Mouse (Mus musculus): Measurements from ENCODE around the gene AW011738. TPM values are rescaled to one million over a fixed set of nuclear protein-coding genes. Genes with fewer than 3 reads are reported as not detected.

Gene AW011738
- polyA plus RNA-seq (2014; fragmentation: Nextera tagmentation; extraction: Ambion mirVana) = 0.69 and 1.1 TPM in 2 replicates

- DNase-seq (ENCODE audit: low spot score) (peak; percentile 74), ATAC-seq (replicated peaks; ENCODE audit: low FRiP score, low TSS enrichment, low read depth) (peak; percentile 65)
- H3K4me2 ChIP-seq (ENCODE audit: low read length) = peak within 1 kb of the TSS; percentile 69
- 0 out of 2 replicates have a peak within 1 kb of the TSS, but pooled peaks have one; percentile 22 for H3K27ac ChIP-seq (ENCODE audit: low read depth)
- H3K36me3 ChIP-seq (ENCODE audit: control insufficient read depth, insufficient read depth, low read length) = no peaks in the 10 kb centered on the region
- no peaks in the 10 kb centered on the region for H3K9me3 ChIP-seq (ENCODE audit: control insufficient read depth, low read length)
- peaks cover 9% of the 10 kb centered on the region for H3K4me1 ChIP-seq (replicated peaks; ENCODE audit: control insufficient read depth, insufficient read depth, low read length)
- peak within 1 kb of the TSS; percentile 59 for H3K4me3 ChIP-seq (ENCODE audit: low read depth, low read length)
- peak within 1 kb of the TSS; percentile 54 for H3K9ac ChIP-seq (ENCODE audit: low read length)
- peaks cover 34% of the 10 kb centered on the region for H3K27me3 ChIP-seq (replicated peaks; ENCODE audit: control insufficient read depth, insufficient read depth, low read length)
- 1% methylated on average over 34 of the region's 39 CpGs for WGBS
These were observed at the start of gene AW011738 for GRCm38 (mm10) chr4:156203001-156203412. Gene AW011738 (plus strand): TSS chr4:156203304.

GRCm38 (mm10) chr4:156154771-156155170 is 48.3 kb upstream of the AW011738 start:
- Histone ChIP-seq H3K27ac (ENCODE audit: low read depth) (no peak overlapping the region), H3K4me2 (ENCODE audit: low read length) (no peak overlapping the region), H3K4me1 (replicated peaks; ENCODE audit: control insufficient read depth, insufficient read depth, low read length) (no peaks in the 10 kb centered on the region), H3K36me3 (ENCODE audit: control insufficient read depth, insufficient read depth, low read length) (no peaks in the 10 kb centered on the region), H3K27me3 (replicated peaks; ENCODE audit: control insufficient read depth, insufficient read depth, low read length) (no peaks in the 10 kb centered on the region), H3K9me3 (ENCODE audit: control insufficient read depth, low read length) (peaks cover 8% of the 10 kb centered on the region; the same call in 1 of the 2 replicates), H3K9ac (ENCODE audit: low read length) (no peak overlapping the region), H3K4me3 (ENCODE audit: low read depth, low read length) (no peak overlapping the region)
- WGBS = 90% methylated on average over 3 of the region's 3 CpGs
- DNase-seq (ENCODE audit: low spot score) (no peak), ATAC-seq (replicated peaks; ENCODE audit: low FRiP score, low TSS enrichment, low read depth) (no peak)

GRCm38 (mm10) chr4:156166477-156166876 is 36.6 kb upstream of the AW011738 start:
- no peak overlapping the region for H3K4me2 ChIP-seq (ENCODE audit: low read length)
- peaks cover 88% of the 10 kb centered on the region for H3K36me3 ChIP-seq (ENCODE audit: control insufficient read depth, insufficient read depth, low read length)
- 95% methylated on average over 9 of the region's 9 CpGs for WGBS
- ATAC-seq (replicated peaks; ENCODE audit: low FRiP score, low TSS enrichment, low read depth) = no peak
- no peaks in the 10 kb centered on the region for H3K27me3 ChIP-seq (replicated peaks; ENCODE audit: control insufficient read depth, insufficient read depth, low read length)
- no peak overlapping the region for H3K4me3 ChIP-seq (ENCODE audit: low read depth, low read length)
- no peak overlapping the region for H3K9ac ChIP-seq (ENCODE audit: low read length)
- H3K9me3 ChIP-seq (ENCODE audit: control insufficient read depth, low read length) = peaks cover 10% of the 10 kb centered on the region
- DNase-seq (ENCODE audit: low spot score) = no peak
- no peak overlapping the region for H3K27ac ChIP-seq (ENCODE audit: low read depth)
- H3K4me1 ChIP-seq (replicated peaks; ENCODE audit: control insufficient read depth, insufficient read depth, low read length) = no peaks in the 10 kb centered on the region

- H3K27ac ChIP-seq (ENCODE audit: low read depth) = no peak overlapping the region
- H3K36me3 ChIP-seq (ENCODE audit: control insufficient read depth, insufficient read depth, low read length) = peaks cover 99% of the 10 kb centered on the region
- no peaks in the 10 kb centered on the region for H3K9me3 ChIP-seq (ENCODE audit: control insufficient read depth, low read length)
- H3K4me2 ChIP-seq (ENCODE audit: low read length) = no peak overlapping the region
- H3K4me1 ChIP-seq (replicated peaks; ENCODE audit: control insufficient read depth, insufficient read depth, low read length) = no peaks in the 10 kb centered on the region
- DNase-seq (ENCODE audit: low spot score) = no peak
- ATAC-seq (replicated peaks; ENCODE audit: low FRiP score, low TSS enrichment, low read depth) = no peak
- no peak overlapping the region for H3K9ac ChIP-seq (ENCODE audit: low read length)
- H3K4me3 ChIP-seq (ENCODE audit: low read depth, low read length) = no peak overlapping the region
- no peaks in the 10 kb centered on the region for H3K27me3 ChIP-seq (replicated peaks; ENCODE audit: control insufficient read depth, insufficient read depth, low read length)
- WGBS = 89% methylated on average over 8 of the region's 8 CpGs
These were observed 34.5 kb upstream of the AW011738 start for GRCm38 (mm10) chr4:156168611-156169010.

GRCm38 (mm10) chr4:156169129-156169528 is 34.0 kb upstream of the AW011738 start:
- ATAC-seq (replicated peaks; ENCODE audit: low FRiP score, low TSS enrichment, low read depth) (no peak), DNase-seq (ENCODE audit: low spot score) (no peak)
- H3K4me2 ChIP-seq (ENCODE audit: low read length) = no peak overlapping the region
- peaks cover 99% of the 10 kb centered on the region for H3K36me3 ChIP-seq (ENCODE audit: control insufficient read depth, insufficient read depth, low read length)
- no peak overlapping the region for H3K27ac ChIP-seq (ENCODE audit: low read depth)
- 95% methylated on average over 10 of the region's 10 CpGs for WGBS
- no peaks in the 10 kb centered on the region for H3K4me1 ChIP-seq (replicated peaks; ENCODE audit: control insufficient read depth, insufficient read depth, low read length)
- H3K27me3 ChIP-seq (replicated peaks; ENCODE audit: control insufficient read depth, insufficient read depth, low read length) = no peaks in the 10 kb centered on the region
- H3K9ac ChIP-seq (ENCODE audit: low read length) = no peak overlapping the region
- H3K9me3 ChIP-seq (ENCODE audit: control insufficient read depth, low read length) = no peaks in the 10 kb centered on the region
- no peak overlapping the region for H3K4me3 ChIP-seq (ENCODE audit: low read depth, low read length)

- WGBS = 99% methylated on average over 11 of the region's 11 CpGs
- H3K9ac ChIP-seq (ENCODE audit: low read length) = no peak overlapping the region
- ATAC-seq (replicated peaks; ENCODE audit: low FRiP score, low TSS enrichment, low read depth) = no peak
- no peaks in the 10 kb centered on the region for H3K9me3 ChIP-seq (ENCODE audit: control insufficient read depth, low read length)
- no peak overlapping the region for H3K4me3 ChIP-seq (ENCODE audit: low read depth, low read length)
- no peak overlapping the region for H3K27ac ChIP-seq (ENCODE audit: low read depth)
- H3K36me3 ChIP-seq (ENCODE audit: control insufficient read depth, insufficient read depth, low read length) = peaks cover 99% of the 10 kb centered on the region
- no peaks in the 10 kb centered on the region for H3K27me3 ChIP-seq (replicated peaks; ENCODE audit: control insufficient read depth, insufficient read depth, low read length)
- H3K4me2 ChIP-seq (ENCODE audit: low read length) = no peak overlapping the region
- DNase-seq (ENCODE audit: low spot score) = no peak
- no peaks in the 10 kb centered on the region for H3K4me1 ChIP-seq (replicated peaks; ENCODE audit: control insufficient read depth, insufficient read depth, low read length)
These were observed 31.3 kb upstream of the AW011738 start for GRCm38 (mm10) chr4:156171828-156172227.

GRCm38 (mm10) chr4:156177630-156178029 is 25.5 kb upstream of the AW011738 start:
- H3K27ac ChIP-seq (ENCODE audit: low read depth) = no peak overlapping the region

GRCm38 (mm10) chr4:156183747-156184146 is 19.4 kb upstream of the AW011738 start:
- H3K4me3 ChIP-seq (ENCODE audit: low read depth, low read length) = no peak overlapping the region
- no peaks in the 10 kb centered on the region for H3K9me3 ChIP-seq (ENCODE audit: control insufficient read depth, low read length)
- 85% methylated on average over 5 of the region's 5 CpGs for WGBS
- H3K36me3 ChIP-seq (ENCODE audit: control insufficient read depth, insufficient read depth, low read length) = peaks cover 50% of the 10 kb centered on the region
- no peak overlapping the region for H3K9ac ChIP-seq (ENCODE audit: low read length)
- no peak overlapping the region for H3K4me2 ChIP-seq (ENCODE audit: low read length)
- H3K27me3 ChIP-seq (replicated peaks; ENCODE audit: control insufficient read depth, insufficient read depth, low read length) = no peaks in the 10 kb centered on the region
- no peak for ATAC-seq (replicated peaks; ENCODE audit: low FRiP score, low TSS enrichment, low read depth)
- H3K4me1 ChIP-seq (replicated peaks; ENCODE audit: control insufficient read depth, insufficient read depth, low read length) = peaks cover 13% of the 10 kb centered on the region
- DNase-seq (ENCODE audit: low spot score) = no peak
- H3K27ac ChIP-seq (ENCODE audit: low read depth) = no peak overlapping the region

More at GRCm38 (mm10) chr4:156177630-156178029, 25.5 kb upstream of the AW011738 start:
- H3K4me2 ChIP-seq (ENCODE audit: low read length) = no peak overlapping the region
- no peak overlapping the region for H3K9ac ChIP-seq (ENCODE audit: low read length)
- H3K27me3 ChIP-seq (replicated peaks; ENCODE audit: control insufficient read depth, insufficient read depth, low read length) = no peaks in the 10 kb centered on the region
- WGBS = 88% methylated on average over 9 of the region's 9 CpGs
- H3K9me3 ChIP-seq (ENCODE audit: control insufficient read depth, low read length) = no peaks in the 10 kb centered on the region
- DNase-seq (ENCODE audit: low spot score) (no peak), ATAC-seq (replicated peaks; ENCODE audit: low FRiP score, low TSS enrichment, low read depth) (no peak)
- H3K36me3 ChIP-seq (ENCODE audit: control insufficient read depth, insufficient read depth, low read length) = peaks cover 89% of the 10 kb centered on the region
- H3K4me1 ChIP-seq (replicated peaks; ENCODE audit: control insufficient read depth, insufficient read depth, low read length) = no peaks in the 10 kb centered on the region
- H3K4me3 ChIP-seq (ENCODE audit: low read depth, low read length) = no peak overlapping the region

- H3K27me3 ChIP-seq (replicated peaks; ENCODE audit: control insufficient read depth, insufficient read depth, low read length) = no peaks in the 10 kb centered on the region
- no peak for DNase-seq (ENCODE audit: low spot score)
- H3K4me2 ChIP-seq (ENCODE audit: low read length) = no peak overlapping the region
- no peak overlapping the region for H3K9ac ChIP-seq (ENCODE audit: low read length)
- H3K4me3 ChIP-seq (ENCODE audit: low read depth, low read length) = no peak overlapping the region
- H3K27ac ChIP-seq (ENCODE audit: low read depth) = no peak overlapping the region
- peaks cover 43% of the 10 kb centered on the region for H3K36me3 ChIP-seq (ENCODE audit: control insufficient read depth, insufficient read depth, low read length)
- H3K9me3 ChIP-seq (ENCODE audit: control insufficient read depth, low read length) = no peaks in the 10 kb centered on the region
- peaks cover 20% of the 10 kb centered on the region for H3K4me1 ChIP-seq (replicated peaks; ENCODE audit: control insufficient read depth, insufficient read depth, low read length)
- 86% methylated on average over 7 of the region's 7 CpGs for WGBS
- no peak for ATAC-seq (replicated peaks; ENCODE audit: low FRiP score, low TSS enrichment, low read depth)
These were observed 18.7 kb upstream of the AW011738 start for GRCm38 (mm10) chr4:156184291-156184954.
